Mouse (Mus musculus) liver, embryonic 16.5 days (tissue): ENCODE measurements around the gene Mical2. TPM values are rescaled to one million over a fixed set of nuclear protein-coding genes. Genes with fewer than 3 reads are reported as not detected.
A peak's percentile ranks its signal among the peaks of the same experiment; 100 is the strongest.

Experiments
- ATAC-seq: fragments of 200-750 bp; cut with Nextera tagmentation; 2 replicates; pipeline ENCODE4 v1.8.0; 2017; ENCODE audit warnings: low read depth, mild to moderate bottlenecking, moderate number of reproducible peaks, moderate library complexity
- H3K27ac ChIP-seq: fragments of 300-500 bp; sonication (generic); 2 replicates; pipeline ENCODE4 v1.5.1; 2014; ENCODE audit warnings: mild to moderate bottlenecking, low read length
- H3K27me3 ChIP-seq: fragments of 300-500 bp; sonication (generic); 2 replicates; pipeline ENCODE4 v1.6.1; 2014; ENCODE audit warnings: low read depth, low read length, mixed read lengths; ENCODE audit not compliant: control insufficient read depth, insufficient read depth
- H3K36me3 ChIP-seq: fragments of 300-500 bp; sonication (generic); 2 replicates; pipeline ENCODE4 v1.6.1; 2014; ENCODE audit warnings: mild to moderate bottlenecking; ENCODE audit not compliant: control insufficient read depth, insufficient read depth
- H3K4me1 ChIP-seq: fragments of 300-500 bp; sonication (generic); 2 replicates; pipeline ENCODE4 v1.6.1; 2014; ENCODE audit warnings: low read depth, low read length, mixed read lengths; ENCODE audit not compliant: control insufficient read depth
- H3K4me2 ChIP-seq: fragments of 300-500 bp; sonication (generic); 2 replicates; pipeline ENCODE4 v1.6.1; 2014; ENCODE audit warnings: low read depth, low read length, mixed read lengths
- H3K4me3 ChIP-seq: fragments of 300-500 bp; sonication (generic); 2 replicates; pipeline ENCODE4 v1.5.1; 2014; ENCODE audit warnings: low read depth, mild to moderate bottlenecking, low read length
- H3K9ac ChIP-seq: fragments of 300-500 bp; sonication (generic); 2 replicates; pipeline ENCODE4 v1.6.1; 2014; ENCODE audit warnings: low read depth, low read length
- H3K9me3 ChIP-seq: fragments of 300-500 bp; sonication (generic); replicated peaks from 2 replicates; pipeline ENCODE4 v1.6.1; 2016; ENCODE audit warnings: low read length; ENCODE audit not compliant: control insufficient read depth
- WGBS: fragments of 180-500 bp; shearing (Covaris S2); extraction: QIAGEN DNeasy Blood & Tissue Kit; methylation state at CpG from one replicate; pipeline ENCODE4 v1.1.7; 2014; ENCODE audit not compliant: insufficient replicate concordance; 5-methylcytosine and 5-hydroxymethylcytosine counted together
- polyA plus RNA-seq: library from polyadenylated mRNA; unstranded; fragments of >200 nt; fragmentation: Nextera tagmentation; extraction: Ambion mirVana; gene quantifications from 2 replicates; pipeline ENCODE4 v1.2.1, GENCODE M21; 2015

Gene Mical2
- polyA plus RNA-seq, 1 experiment from 2014 or later, result 1.9 TPM

GRCm38 (mm10) chr7:112428158-112428535 is 202.5 kb downstream of the Mical2 start:
- H3K27ac ChIP-seq, result peak overlapping the region; percentile 34; the same call in 1 of the 2 replicates
- H3K9me3 ChIP-seq, result no peaks in the 10 kb centered on the region
- WGBS, result 6% methylated on average over 22 of the region's 22 CpGs

GRCm38 (mm10) chr7:112439846-112440245 is 214.2 kb downstream of the Mical2 start:
- Histone ChIP-seq H3K4me2 (no peak overlapping the region), H3K27me3 (no peaks in the 10 kb centered on the region), H3K9me3 (no peaks in the 10 kb centered on the region), H3K36me3 (no peaks in the 10 kb centered on the region), H3K4me3 (no peak overlapping the region), H3K4me1 (peaks cover 3% of the 10 kb centered on the region; the same call in 1 of the 2 replicates), H3K9ac (no peak overlapping the region), H3K27ac (no peak overlapping the region)
- ATAC-seq, result no peak
- 62% methylated on average over 3 of the region's 3 CpGs for WGBS

More at GRCm38 (mm10) chr7:112428158-112428535, 202.5 kb downstream of the Mical2 start:
- peak overlapping the region; percentile 60 for H3K4me3 ChIP-seq
- H3K27me3 ChIP-seq, result no peaks in the 10 kb centered on the region; the same call in 1 of the 2 replicates
- no peaks in the 10 kb centered on the region for H3K36me3 ChIP-seq
- H3K9ac ChIP-seq, result peak overlapping the region; percentile 61
- peak; percentile 67 for ATAC-seq
- peak overlapping the region; percentile 35 for H3K4me2 ChIP-seq
- no peaks in the 10 kb centered on the region for H3K4me1 ChIP-seq

- peak; percentile 74 for ATAC-seq
- Histone ChIP-seq H3K4me2 (peak overlapping the region; percentile 4; the same call in 1 of the 2 replicates), H3K4me1 (peaks cover 5% of the 10 kb centered on the region; the same call in 1 of the 2 replicates), H3K27ac (no peak overlapping the region), H3K9ac (no peak overlapping the region), H3K36me3 (no peaks in the 10 kb centered on the region), H3K4me3 (no peak overlapping the region), H3K9me3 (no peaks in the 10 kb centered on the region), H3K27me3 (no peaks in the 10 kb centered on the region)
- 48% methylated on average over 12 of the region's 12 CpGs for WGBS
Measured at GRCm38 (mm10) chr7:112444152-112444984, 218.7 kb downstream of the Mical2 start.

GRCm38 (mm10) chr7:112444985-112445367 is 219.3 kb downstream of the Mical2 start:
- no peak for ATAC-seq
- WGBS, result 35% methylated on average over 9 of the region's 9 CpGs
- Histone ChIP-seq H3K4me3 (no peak overlapping the region), H3K4me2 (peak overlapping the region; percentile 4; the same call in 1 of the 2 replicates), H3K27ac (no peak overlapping the region), H3K9me3 (no peaks in the 10 kb centered on the region), H3K27me3 (no peaks in the 10 kb centered on the region), H3K4me1 (peaks cover 5% of the 10 kb centered on the region; the same call in 1 of the 2 replicates), H3K36me3 (no peaks in the 10 kb centered on the region), H3K9ac (no peak overlapping the region)

- ATAC-seq, result no peak
- no peak overlapping the region for H3K27ac ChIP-seq
- H3K4me2 ChIP-seq, result no peak overlapping the region
- no peaks in the 10 kb centered on the region for H3K9me3 ChIP-seq
- no peak overlapping the region for H3K9ac ChIP-seq
- WGBS, result 41% methylated on average over 4 of the region's 4 CpGs
- no peaks in the 10 kb centered on the region for H3K36me3 ChIP-seq
- no peaks in the 10 kb centered on the region for H3K27me3 ChIP-seq
- no peak overlapping the region for H3K4me3 ChIP-seq
- H3K4me1 ChIP-seq, result peaks cover 5% of the 10 kb centered on the region; the same call in 1 of the 2 replicates
Measured at GRCm38 (mm10) chr7:112446498-112446897, 220.8 kb downstream of the Mical2 start.

GRCm38 (mm10) chr7:112449954-112450700 is 224.5 kb downstream of the Mical2 start:
- Histone ChIP-seq H3K4me3 (no peak overlapping the region), H3K9me3 (no peaks in the 10 kb centered on the region), H3K36me3 (no peaks in the 10 kb centered on the region), H3K27ac (peak overlapping the region; percentile 18; the same call in 1 of the 2 replicates), H3K27me3 (no peaks in the 10 kb centered on the region), H3K4me2 (no peak overlapping the region), H3K4me1 (peaks cover 2% of the 10 kb centered on the region; the same call in 1 of the 2 replicates), H3K9ac (no peak overlapping the region)
- 50% methylated on average over 8 of the region's 8 CpGs for WGBS
- ATAC-seq, result peak; percentile 87

GRCm38 (mm10) chr7:112452471-112452870 is 226.8 kb downstream of the Mical2 start:
- 34% methylated on average over 5 of the region's 5 CpGs for WGBS
- no peak for ATAC-seq
- no peak overlapping the region for H3K9ac ChIP-seq
- H3K27me3 ChIP-seq, result no peaks in the 10 kb centered on the region
- no peak overlapping the region for H3K4me2 ChIP-seq
- H3K4me1 ChIP-seq, result no peaks in the 10 kb centered on the region
- no peak overlapping the region for H3K4me3 ChIP-seq
- H3K27ac ChIP-seq, result no peak overlapping the region
- no peaks in the 10 kb centered on the region for H3K36me3 ChIP-seq
- H3K9me3 ChIP-seq, result no peaks in the 10 kb centered on the region

- Histone ChIP-seq H3K4me1 (no peaks in the 10 kb centered on the region), H3K36me3 (no peaks in the 10 kb centered on the region), H3K27ac (no peak overlapping the region), H3K4me2 (no peak overlapping the region), H3K9ac (no peak overlapping the region), H3K4me3 (no peak overlapping the region), H3K9me3 (no peaks in the 10 kb centered on the region), H3K27me3 (no peaks in the 10 kb centered on the region)
- ATAC-seq, result no peak
- WGBS, result 22% methylated on average over 3 of the region's 3 CpGs
Measured at GRCm38 (mm10) chr7:112453805-112454214, 228.2 kb downstream of the Mical2 start.
